Mouse (Mus musculus) monocyte, adult 5-6 weeks (primary cell): Measurements from ENCODE around the gene Med26. TPM values are rescaled to one million over a fixed set of nuclear protein-coding genes. Genes with fewer than 3 reads are reported as not detected.

Experiments used
- ATAC-seq: fragments of 153-309, 156-312 bp; replicated peaks from 2 replicates; pipeline ENCODE4 v1.8.0; 2017; ENCODE audit warnings: mild to moderate bottlenecking; ENCODE audit not compliant: low TSS enrichment, insufficient number of reproducible peaks, severe bottlenecking, poor library complexity, low FRiP score
- total RNA-seq: library from RNA; stranded (forward); fragments of 200-1000, 200-491, 200-594 nt; gene quantifications from 3 replicates; pipeline ENCODE4 v1.2.3, GENCODE M21; 2017

Gene Med26
- total RNA-seq, 1 experiment from 2014 or later: 4.2 TPM

DNA sequence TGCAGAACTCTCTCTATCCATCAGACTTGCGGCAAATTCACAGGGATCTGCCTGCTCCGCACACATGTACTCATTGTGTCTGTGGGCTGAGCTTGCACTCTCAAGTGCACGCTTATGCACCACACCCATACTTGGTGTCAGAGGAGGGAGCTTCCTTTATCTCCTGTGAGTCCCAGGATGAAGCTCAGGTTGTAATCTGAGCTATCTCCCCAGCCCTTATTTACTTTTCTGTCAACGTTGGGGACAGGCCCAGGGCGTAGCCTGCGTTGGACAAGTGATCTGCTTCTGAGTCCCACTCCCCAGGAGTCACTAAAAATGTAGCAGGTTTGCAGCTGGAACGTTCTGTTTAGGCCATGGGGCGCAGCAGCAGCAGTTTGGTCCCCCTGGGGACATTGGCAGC, 96.6 kb downstream of the Med26 start:
- ATAC-seq: no peak

DNA sequence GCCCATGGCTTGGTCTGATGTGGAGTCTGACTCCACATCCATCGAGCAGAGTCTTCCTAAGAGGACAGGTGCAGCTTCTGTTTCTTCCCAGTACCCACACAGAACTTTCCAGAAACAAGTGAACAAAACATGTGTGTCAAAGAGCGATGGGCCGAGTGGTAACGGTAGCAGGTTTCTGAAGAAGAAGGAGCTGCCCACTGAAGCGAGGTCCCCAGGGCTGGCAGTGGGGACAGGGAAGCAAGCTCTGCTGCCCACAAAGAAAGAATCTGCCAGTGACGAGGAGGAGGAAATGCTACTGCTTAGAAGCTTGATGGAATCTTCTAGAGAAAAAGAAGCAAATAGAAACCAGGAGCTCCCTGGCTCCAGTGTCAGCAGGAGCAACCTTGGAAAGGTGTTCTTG, 103.0 kb downstream of the Med26 start:
- ATAC-seq: no peak

Other genes starting within 250 kb of the Med26 start
- 1.5 to 3.3 TPM (median 3.1 TPM) in 3 replicates for gene Gm10282, start 243.0 kb downstream of the Med26 start, total RNA-seq
- 183 to 225 TPM (median 194 TPM) in 3 replicates for gene Klf2, start 229.2 kb downstream of the Med26 start, total RNA-seq
- gene Eps15l1, start 126.8 kb downstream of the Med26 start, total RNA-seq: 48.6 to 98.2 TPM (median 55.6 TPM) in 3 replicates
- 0.64 TPM in 1 of 3 replicates, not detected in the others for gene Calr3, start 104.4 kb downstream of the Med26 start, total RNA-seq
- gene 1700030K09Rik, start 104.4 kb downstream of the Med26 start, total RNA-seq: 1.2 to 3.6 TPM (median 3.4 TPM) in 3 replicates
- gene Cherp, start 73.0 kb downstream of the Med26 start, total RNA-seq: 16.7 to 20.2 TPM (median 18.6 TPM) in 3 replicates
- 35.6 to 42.2 TPM (median 39.3 TPM) in 3 replicates for gene Slc35e1, start 55.7 kb downstream of the Med26 start, total RNA-seq
- gene Smim7, start 22.8 kb upstream of the Med26 start, total RNA-seq: 56.3 to 87.7 TPM (median 82.9 TPM) in 3 replicates
- gene Tmem38a, start 23.8 kb upstream of the Med26 start, total RNA-seq: 1.3 to 2.1 TPM (median 2.1 TPM) in 3 replicates
- gene Nwd1, start 98.4 kb upstream of the Med26 start, total RNA-seq: 0.10 to 0.43 TPM in 2 of 3 replicates, not detected in the other
- 122 to 164 TPM (median 146 TPM) in 3 replicates for gene Sin3b, start 175.0 kb upstream of the Med26 start, total RNA-seq
- gene F2rl3, start 213.6 kb upstream of the Med26 start, total RNA-seq: 1.6 TPM in 1 of 3 replicates, not detected in the others